Mouse (Mus musculus): ENCODE results near the gene Lats2. TPM values are rescaled to one million over a fixed set of nuclear protein-coding genes. Genes with fewer than 3 reads are reported as not detected.

Lats2 gene
- 50.8 and 52.7 TPM in 2 replicates for polyA plus RNA-seq (2011; ENCODE audit: insufficient read length, low read depth, missing spikeins)

DNA sequence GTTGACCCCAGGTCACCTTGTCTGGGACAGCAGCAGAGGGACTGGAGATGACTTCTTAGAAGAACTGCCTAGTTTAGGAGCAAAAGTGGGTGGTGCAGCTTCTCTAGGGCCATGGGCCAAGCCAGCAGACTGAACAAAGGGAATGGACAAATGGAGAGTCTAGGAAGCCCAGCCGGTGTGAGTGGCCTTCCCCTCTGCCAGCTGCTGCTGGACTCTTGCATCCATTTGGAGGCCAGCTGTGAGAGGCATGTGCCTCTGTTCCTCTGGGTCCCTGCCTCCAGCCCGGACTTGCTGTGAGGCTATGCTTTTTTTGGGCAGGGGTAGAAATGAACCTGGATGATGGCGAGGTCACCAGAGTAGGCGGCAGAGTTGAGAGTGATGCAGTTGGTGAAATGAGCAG lies at the start of gene Lats2:
Gene Lats2 (minus strand): TSS at position 152 of the 400 bp plus-strand sequence.
- Histone ChIP-seq H3K4me3 (ENCODE audit: insufficient read depth, low read length) (no peak within 1 kb of the TSS), H3K4me1 (ENCODE audit: control insufficient read depth, insufficient read depth, low read length) (peaks cover 20% of the 10 kb centered on the region), H3K27ac (ENCODE audit: insufficient read depth, low read length) (peak within 1 kb of the TSS; percentile 99)
- no peak for TF ChIP-seq CTCF (IDR thresholded peaks at IDR 0.05; ENCODE audit: borderline replicate concordance, insufficient read depth, low read length)

DNA sequence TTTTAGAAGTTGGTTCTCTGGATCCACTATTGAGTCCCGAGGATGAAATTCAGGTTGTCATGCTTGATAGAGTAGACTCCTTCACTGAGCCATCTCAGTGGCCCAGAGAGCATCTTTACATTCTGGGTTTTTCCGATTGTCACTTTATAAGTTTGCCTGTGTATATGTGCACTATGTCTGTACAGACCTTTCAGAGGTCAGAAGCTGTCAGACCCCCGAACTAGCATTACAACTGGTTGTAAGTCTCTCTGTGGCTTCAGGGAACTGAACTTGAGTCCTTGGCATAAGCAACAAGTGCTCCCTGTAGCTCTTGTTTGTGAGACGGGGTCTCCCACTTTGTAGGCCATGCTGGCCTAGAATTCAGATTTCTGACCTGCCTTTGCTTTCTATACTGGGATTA lies 45.5 kb upstream of the Lats2 start:
- Histone ChIP-seq H3K4me3 (ENCODE audit: insufficient read depth, low read length) (no peak overlapping the region), H3K4me1 (ENCODE audit: control insufficient read depth, insufficient read depth, low read length) (peaks cover 4% of the 10 kb centered on the region; the same call in 1 of the 2 replicates), H3K27ac (ENCODE audit: insufficient read depth, low read length) (peak overlapping the region; percentile 45; the same call in 1 of the 2 replicates)
- TF ChIP-seq CTCF (IDR thresholded peaks at IDR 0.05; ENCODE audit: borderline replicate concordance, insufficient read depth, low read length): no peak
- no peak for TF ChIP-seq POLR2A (IDR thresholded peaks at IDR 0.05; ENCODE audit: low read depth, low read length)

GRCm38 (mm10) chr14:57797991-57798931 lies 40.1 kb upstream of the Lats2 start, which contains the start of gene Sap18:
Gene Sap18 (plus strand): TSS chr14:57798180.
- no peak within 1 kb of the TSS for H3K27ac ChIP-seq (ENCODE audit: insufficient read depth, low read length)
- H3K4me3 ChIP-seq (ENCODE audit: insufficient read depth, low read length): peak within 1 kb of the TSS; percentile 74
- H3K4me1 ChIP-seq (ENCODE audit: control insufficient read depth, insufficient read depth, low read length): no peaks in the 10 kb centered on the region
- TF ChIP-seq CTCF (IDR thresholded peaks at IDR 0.05; ENCODE audit: borderline replicate concordance, insufficient read depth, low read length): no peak
- TF ChIP-seq POLR2A (IDR thresholded peaks at IDR 0.05; ENCODE audit: low read depth, low read length): peak; percentile 77

DNA sequence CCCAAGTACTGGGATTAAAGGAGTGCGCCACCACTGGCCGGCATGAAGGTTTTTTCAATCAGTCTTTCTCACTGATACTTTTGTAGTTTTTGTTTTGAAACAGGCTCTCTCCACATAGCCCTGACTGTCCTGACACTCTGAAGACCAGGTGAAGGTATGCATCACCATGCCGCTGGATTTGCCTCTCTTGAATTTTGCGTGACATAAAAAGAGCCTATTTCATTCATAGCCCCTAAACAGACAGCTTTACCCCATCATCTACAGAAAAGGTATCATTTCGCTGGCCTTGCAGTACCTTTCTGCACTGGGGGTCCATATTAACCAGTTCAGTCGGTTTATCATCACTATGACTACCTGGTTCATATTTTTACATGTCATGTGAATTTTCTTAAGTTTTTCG lies 39.4 kb upstream of the Lats2 start:
- no peaks in the 10 kb centered on the region for H3K4me1 ChIP-seq (ENCODE audit: control insufficient read depth, insufficient read depth, low read length)
- TF ChIP-seq POLR2A (IDR thresholded peaks at IDR 0.05; ENCODE audit: low read depth, low read length): no peak
- TF ChIP-seq CTCF (IDR thresholded peaks at IDR 0.05; ENCODE audit: borderline replicate concordance, insufficient read depth, low read length): no peak
- peak overlapping the region; percentile 28 for H3K4me3 ChIP-seq (ENCODE audit: insufficient read depth, low read length)
- no peak overlapping the region for H3K27ac ChIP-seq (ENCODE audit: insufficient read depth, low read length)

- no peak overlapping the region for H3K4me3 ChIP-seq (ENCODE audit: insufficient read depth, low read length)
- H3K27ac ChIP-seq (ENCODE audit: insufficient read depth, low read length): peak overlapping the region; percentile 47; the same call in 1 of the 2 replicates
- H3K4me1 ChIP-seq (ENCODE audit: control insufficient read depth, insufficient read depth, low read length): no peaks in the 10 kb centered on the region
- TF ChIP-seq POLR2A (IDR thresholded peaks at IDR 0.05; ENCODE audit: low read depth, low read length) (no peak), CTCF (IDR thresholded peaks at IDR 0.05; ENCODE audit: borderline replicate concordance, insufficient read depth, low read length) (no peak)
Measured at GRCm38 (mm10) chr14:57791171-57791570, 33.0 kb upstream of the Lats2 start.

DNA sequence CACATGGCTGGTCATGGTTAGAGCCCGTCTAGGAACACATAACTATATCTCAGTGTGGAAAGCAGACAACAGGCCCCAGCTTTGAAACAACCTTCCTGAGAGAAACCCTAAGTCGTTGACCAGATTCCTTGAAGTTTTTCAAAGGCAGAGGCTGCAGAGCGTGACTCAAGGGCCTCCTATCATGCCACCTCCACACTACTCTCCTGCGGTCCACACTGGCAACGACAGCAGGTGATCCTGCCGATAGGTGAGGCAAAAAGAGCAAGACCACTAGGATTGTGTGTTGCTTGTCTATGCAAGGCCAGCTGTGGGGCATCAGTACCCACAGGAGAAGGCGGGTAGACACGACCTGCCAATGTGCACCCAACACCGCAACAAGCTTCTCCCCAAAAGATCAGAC lies 31.6 kb upstream of the Lats2 start:
- Histone ChIP-seq H3K4me1 (ENCODE audit: control insufficient read depth, insufficient read depth, low read length) (no peaks in the 10 kb centered on the region), H3K27ac (ENCODE audit: insufficient read depth, low read length) (no peak overlapping the region), H3K4me3 (ENCODE audit: insufficient read depth, low read length) (no peak overlapping the region)
- no peak for TF ChIP-seq POLR2A (IDR thresholded peaks at IDR 0.05; ENCODE audit: low read depth, low read length)
- no peak for TF ChIP-seq CTCF (IDR thresholded peaks at IDR 0.05; ENCODE audit: borderline replicate concordance, insufficient read depth, low read length)

DNA sequence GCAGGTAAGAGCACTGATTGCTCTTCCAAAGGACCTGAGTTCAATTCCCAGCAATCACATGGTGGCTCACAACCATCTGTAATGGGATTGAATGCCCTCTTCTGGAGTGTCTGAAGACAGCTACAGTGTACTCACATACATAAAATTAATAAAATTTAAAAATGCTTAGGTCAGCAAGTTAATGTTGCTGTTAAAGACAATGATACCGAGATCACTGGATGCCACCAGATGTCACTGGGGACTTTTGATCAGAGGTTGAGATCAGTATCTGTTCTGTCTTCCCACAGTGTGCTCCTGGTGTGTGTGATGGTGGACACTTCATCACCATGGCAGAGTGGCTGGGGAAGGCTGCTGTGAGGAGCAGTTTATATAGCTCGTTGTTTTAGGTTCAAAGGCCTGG lies 31.1 kb upstream of the Lats2 start:
- Histone ChIP-seq H3K4me3 (ENCODE audit: insufficient read depth, low read length) (no peak overlapping the region), H3K27ac (ENCODE audit: insufficient read depth, low read length) (no peak overlapping the region), H3K4me1 (ENCODE audit: control insufficient read depth, insufficient read depth, low read length) (no peaks in the 10 kb centered on the region)
- TF ChIP-seq POLR2A (IDR thresholded peaks at IDR 0.05; ENCODE audit: low read depth, low read length): no peak
- TF ChIP-seq CTCF (IDR thresholded peaks at IDR 0.05; ENCODE audit: borderline replicate concordance, insufficient read depth, low read length): no peak

DNA sequence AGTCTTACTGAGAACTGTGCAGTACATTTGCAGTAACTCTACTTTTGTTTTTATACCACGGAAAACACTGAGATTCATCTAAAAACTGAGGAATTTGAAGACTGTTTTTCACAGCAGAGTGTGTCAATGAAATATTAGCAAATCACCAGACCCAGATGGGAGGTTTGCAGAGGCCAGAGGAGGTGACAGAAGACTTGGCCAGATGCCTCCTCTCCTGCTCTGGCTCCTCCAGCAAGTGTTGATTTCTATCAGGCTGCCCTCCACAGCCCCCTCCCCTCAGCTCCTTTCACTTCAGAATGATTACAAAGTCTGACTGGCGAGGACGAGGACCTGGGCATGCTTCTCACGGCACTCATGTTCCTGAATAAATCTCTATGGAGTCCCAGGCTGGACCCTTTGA lies 29.2 kb upstream of the Lats2 start:
- TF ChIP-seq POLR2A (IDR thresholded peaks at IDR 0.05; ENCODE audit: low read depth, low read length) (no peak), CTCF (IDR thresholded peaks at IDR 0.05; ENCODE audit: borderline replicate concordance, insufficient read depth, low read length) (no peak)
- H3K27ac ChIP-seq (ENCODE audit: insufficient read depth, low read length): no peak overlapping the region
- H3K4me1 ChIP-seq (ENCODE audit: control insufficient read depth, insufficient read depth, low read length): no peaks in the 10 kb centered on the region
- no peak overlapping the region for H3K4me3 ChIP-seq (ENCODE audit: insufficient read depth, low read length)

DNA sequence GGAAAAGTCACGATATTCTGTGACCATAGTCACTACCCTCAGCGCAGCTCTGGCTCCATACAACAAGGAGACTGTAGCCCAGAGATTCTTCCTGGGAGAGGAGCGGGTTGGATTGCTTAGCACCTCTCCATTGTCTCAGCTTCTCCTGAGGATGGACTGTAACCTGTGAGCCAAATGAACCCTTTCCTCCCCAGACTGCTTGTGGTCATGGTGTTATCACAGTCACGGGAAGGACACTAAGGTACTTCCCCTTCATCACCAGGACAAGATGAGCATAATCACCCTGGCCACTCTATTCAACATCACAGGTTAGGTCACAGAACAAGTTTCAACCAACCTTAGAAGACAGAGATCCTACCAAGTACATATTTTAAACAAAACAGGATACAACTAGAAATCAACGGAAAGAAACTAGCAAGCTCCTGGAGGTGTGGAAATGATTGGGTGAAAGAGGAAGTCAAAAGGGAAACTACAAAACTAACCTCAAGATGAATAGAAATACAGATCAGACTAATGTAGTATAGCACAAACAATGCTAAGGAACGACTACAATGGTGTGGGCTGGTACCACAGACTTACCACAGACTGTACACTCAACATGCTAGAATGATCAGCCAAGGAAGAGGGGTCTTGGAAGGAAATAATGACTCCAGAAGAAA lies 14.1 kb upstream of the Lats2 start:
- Histone ChIP-seq H3K27ac (ENCODE audit: insufficient read depth, low read length) (no peak overlapping the region), H3K4me1 (ENCODE audit: control insufficient read depth, insufficient read depth, low read length) (0 out of 2 replicates have a peak, but pooled peaks cover 2% of the 10 kb centered on the region), H3K4me3 (ENCODE audit: insufficient read depth, low read length) (no peak overlapping the region)

More for the DNA sequence above, 14.1 kb upstream of the Lats2 start:
- TF ChIP-seq CTCF (IDR thresholded peaks at IDR 0.05; ENCODE audit: borderline replicate concordance, insufficient read depth, low read length): no peak
- TF ChIP-seq POLR2A (IDR thresholded peaks at IDR 0.05; ENCODE audit: low read depth, low read length): no peak

All from embryonic fibroblast, embryonic 13.5 days (primary cell).